Mouse (Mus musculus) gastrocnemius, adult 8-10 months (tissue): ENCODE results near the gene Fbxw20. TPM values are rescaled to one million over a fixed set of nuclear protein-coding genes. Genes with fewer than 3 reads are reported as not detected.
"Not testable (repeated sequence)": the region's sequence is repeated elsewhere in the genome, so short reads cannot be mapped to it uniquely, and the experiment has no call there.

ENCODE experiments used
- DNase-seq, 2 experiments: peaks; one replicate each; pipeline ENCODE4 v3.0.0; 2022; ENCODE audit warnings: low spot score in 2 of 2
- total RNA-seq, 4 experiments: library from RNA; stranded (reverse); gene quantifications; 2 replicates each; pipeline ENCODE4 v1.2.4; 2022

Fbxw20 gene
- not detected for total RNA-seq

- no peak for DNase-seq
Measured at GRCm38 (mm10) chr9:109234654-109235053, at the start of gene Fbxw20. TSS of gene Fbxw20 (minus strand) at chr9:109234754.

- no peak for DNase-seq
Measured at GRCm38 (mm10) chr9:109263041-109263440, 28.5 kb upstream of the Fbxw20 start.

- no peak for DNase-seq
Measured at GRCm38 (mm10) chr9:109218449-109218848, 16.1 kb downstream of the Fbxw20 start.

- DNase-seq = not testable (repeated sequence)
Measured at GRCm38 (mm10) chr9:109201347-109201746, 33.2 kb downstream of the Fbxw20 start.

- no peak for DNase-seq
Measured at GRCm38 (mm10) chr9:109200349-109200748, 34.2 kb downstream of the Fbxw20 start.

- no peak for DNase-seq
Measured at GRCm38 (mm10) chr9:109199353-109199752, 35.2 kb downstream of the Fbxw20 start.

- not testable (repeated sequence) for DNase-seq
Measured at GRCm38 (mm10) chr9:109195875-109196274, 38.7 kb downstream of the Fbxw20 start, which contains the start of gene Fbxw13. TSS of gene Fbxw13 (minus strand) at chr9:109195975.

GRCm38 (mm10) chr9:109177208-109177607, 57.3 kb downstream of the Fbxw20 start:
- no peak for DNase-seq

GRCm38 (mm10) chr9:109176301-109176700, 58.3 kb downstream of the Fbxw20 start:
- no peak for DNase-seq

Other genes starting within 250 kb of the Fbxw20 start
- 1 to 10 TPM in 1 of 4 experiments, under 1 TPM in 2, not detected in 1; 0.27 to 1.2 (median 0.51) TPM for gene Ucn2, start 248.7 kb downstream of the Fbxw20 start, total RNA-seq
- gene Pfkfb4, start 243.0 kb downstream of the Fbxw20 start, total RNA-seq = 10 to 100 TPM; 21.5 to 37.8 (median 35.0) TPM
- 10 to 100 TPM in 2 of 4 experiments, 1 to 10 TPM in 2; 7.0 to 11.8 (median 9.1) TPM for gene Shisa5, start 196.2 kb downstream of the Fbxw20 start, total RNA-seq
- 10 to 100 TPM; 11.4 to 17.2 (median 13.0) TPM for gene Trex1, start 175.0 kb downstream of the Fbxw20 start, total RNA-seq
- gene Atrip, start 160.6 kb downstream of the Fbxw20 start, total RNA-seq = 10 to 100 TPM in 3 of 4 experiments, 1 to 10 TPM in 1; 8.7 to 11.5 (median 10.7) TPM
- gene Ccdc51, start 152.3 kb downstream of the Fbxw20 start, total RNA-seq = 1 to 10 TPM; 6.7 to 8.6 (median 7.8) TPM
- gene Tma7, start 152.2 kb downstream of the Fbxw20 start, total RNA-seq = 100 to 1,000 TPM; 297 to 369 (median 354) TPM
- under 1 TPM; 0.58 to 0.87 (median 0.74) TPM for gene Plxnb1, start 139.4 kb downstream of the Fbxw20 start, total RNA-seq
- not detected for gene Fbxw21, start 72.7 kb downstream of the Fbxw20 start, total RNA-seq
- not detected for gene Fbxw13, start 38.8 kb downstream of the Fbxw20 start, total RNA-seq
- gene Fbxw14, start 52.9 kb upstream of the Fbxw20 start, total RNA-seq = not detected
- gene Fbxw28, start 104.9 kb upstream of the Fbxw20 start, total RNA-seq = not detected
- not detected for gene Fbxw22, start 169.5 kb upstream of the Fbxw20 start, total RNA-seq
- not detected for gene Fbxw16, start 214.4 kb upstream of the Fbxw20 start, total RNA-seq